Mouse (Mus musculus) heart, embryonic 15.5 days (tissue): ENCODE measurements around the gene Nrxn2. TPM values are rescaled to one million over a fixed set of nuclear protein-coding genes. Genes with fewer than 3 reads are reported as not detected.

ENCODE experiments used
- ATAC-seq: fragments of 200-750 bp; cut with Nextera tagmentation; replicated peaks from 2 replicates; pipeline ENCODE4 v1.8.0; 2017; ENCODE audit warnings: low read depth, moderate TSS enrichment; ENCODE audit not compliant: insufficient number of reproducible peaks, insufficient read depth, low FRiP score
- H3K27ac ChIP-seq: fragments of 300-500 bp; sonication (generic); 2 replicates; pipeline ENCODE4 v1.5.1; 2015; ENCODE audit warnings: mild to moderate bottlenecking, inconsistent platforms
- H3K27me3 ChIP-seq: fragments of 300-500 bp; sonication (generic); 2 replicates; pipeline ENCODE4 v1.6.1; 2015; ENCODE audit warnings: inconsistent platforms
- H3K36me3 ChIP-seq: fragments of 300-500 bp; sonication (generic); 2 replicates; pipeline ENCODE4 v1.6.1; 2015; ENCODE audit warnings: mild to moderate bottlenecking, inconsistent platforms
- H3K4me1 ChIP-seq: fragments of 300-500 bp; sonication (generic); replicated peaks from 2 replicates; pipeline ENCODE4 v1.6.1; 2015; ENCODE audit warnings: inconsistent platforms
- H3K4me2 ChIP-seq: fragments of 300-500 bp; sonication (generic); 2 replicates; pipeline ENCODE4 v1.6.1; 2015; ENCODE audit warnings: inconsistent platforms, mild to moderate bottlenecking, moderate library complexity
- H3K4me3 ChIP-seq: fragments of 300-500 bp; sonication (generic); 2 replicates; pipeline ENCODE4 v1.5.1; 2015; ENCODE audit warnings: mild to moderate bottlenecking, inconsistent platforms
- H3K9ac ChIP-seq: fragments of 300-500 bp; sonication (generic); 2 replicates; pipeline ENCODE4 v1.6.1; 2015; ENCODE audit warnings: mild to moderate bottlenecking, inconsistent platforms
- H3K9me3 ChIP-seq: fragments of 300-500 bp; sonication (generic); replicated peaks from 2 replicates; pipeline ENCODE4 v1.6.1; 2016; ENCODE audit warnings: inconsistent platforms
- WGBS: fragments of 180-500 bp; shearing (Covaris S2); methylation state at CpG from one replicate; pipeline ENCODE4 v1.1.7; 2015; ENCODE audit warnings: mixed read lengths; 5-methylcytosine and 5-hydroxymethylcytosine counted together
- polyA plus RNA-seq: library from polyadenylated mRNA; unstranded; fragments of >200 nt; fragmentation: Nextera tagmentation; extraction: Ambion mirVana; gene quantifications from 2 replicates; pipeline ENCODE4 v1.2.1, GENCODE M21; 2015

The Nrxn2 gene
- polyA plus RNA-seq, 1 experiment from 2014 or later, result 0.60 TPM

DNA sequence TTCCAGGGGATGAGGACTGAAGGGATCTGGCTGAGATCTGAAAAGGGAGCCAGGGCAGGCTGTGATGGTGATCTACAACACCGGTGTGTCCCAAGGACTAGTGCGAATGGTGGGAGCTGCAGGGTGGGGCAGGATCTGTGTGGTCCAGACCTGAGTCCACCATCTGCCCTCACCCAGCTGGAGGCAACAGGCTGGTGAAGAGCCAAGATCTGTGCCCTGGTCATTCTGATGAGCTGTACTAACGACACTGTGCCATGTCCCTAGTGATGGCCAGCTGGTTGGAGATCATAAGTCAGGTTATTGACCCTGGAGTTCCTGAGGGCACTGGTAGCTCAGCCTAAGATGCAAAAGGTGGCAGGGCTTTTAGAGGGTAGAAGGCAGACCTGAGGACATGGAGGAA lies 108.9 kb downstream of the Nrxn2 start:
- Histone ChIP-seq H3K4me2 (no peak overlapping the region), H3K9ac (no peak overlapping the region), H3K4me3 (no peak overlapping the region), H3K27ac (no peak overlapping the region), H3K36me3 (no peaks in the 10 kb centered on the region), H3K27me3 (peaks cover 37% of the 10 kb centered on the region), H3K9me3 (no peaks in the 10 kb centered on the region), H3K4me1 (peaks cover 19% of the 10 kb centered on the region)
- 78% methylated on average over 3 of the region's 3 CpGs for WGBS
- no peak for ATAC-seq

DNA sequence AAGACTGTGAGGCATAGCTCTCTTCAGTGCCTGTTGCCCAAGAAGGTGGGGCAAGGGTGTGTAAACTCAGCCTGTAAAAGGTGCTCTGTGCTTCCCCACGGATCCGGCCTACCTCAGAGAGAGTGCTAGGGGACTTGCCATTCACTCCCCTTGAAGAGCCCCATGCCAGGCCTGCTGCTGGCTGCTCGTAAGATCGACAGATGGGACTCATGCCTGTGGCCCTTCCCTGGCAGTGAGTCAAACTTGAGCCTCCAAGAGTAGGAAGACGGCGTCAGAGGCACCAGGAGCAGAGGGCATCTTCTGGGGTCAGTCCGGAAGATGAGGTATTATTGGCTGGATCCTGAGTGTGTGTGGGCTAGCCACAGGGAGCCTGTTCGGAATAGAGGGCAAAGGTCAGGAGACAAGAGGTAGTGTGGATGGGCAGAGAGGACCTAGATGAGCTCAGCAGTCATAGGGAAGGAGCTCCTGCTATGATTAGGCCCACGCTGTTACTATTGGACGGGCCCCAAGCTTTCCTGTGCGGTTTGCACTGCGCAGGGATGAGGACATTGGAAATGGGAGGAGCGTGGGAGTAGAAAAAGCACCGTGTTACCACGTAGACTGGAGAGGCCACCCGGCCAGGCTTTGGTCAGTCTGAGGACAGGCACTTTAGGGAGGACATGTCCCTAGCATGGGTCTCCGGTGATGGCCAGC lies 109.5 kb downstream of the Nrxn2 start:
- ATAC-seq, result no peak
- Histone ChIP-seq H3K9ac (no peak overlapping the region), H3K9me3 (no peaks in the 10 kb centered on the region), H3K27ac (no peak overlapping the region), H3K36me3 (no peaks in the 10 kb centered on the region), H3K4me2 (no peak overlapping the region), H3K27me3 (peaks cover 41% of the 10 kb centered on the region), H3K4me1 (peaks cover 23% of the 10 kb centered on the region), H3K4me3 (no peak overlapping the region)
- WGBS, result 72% methylated on average over 17 of the region's 17 CpGs

DNA sequence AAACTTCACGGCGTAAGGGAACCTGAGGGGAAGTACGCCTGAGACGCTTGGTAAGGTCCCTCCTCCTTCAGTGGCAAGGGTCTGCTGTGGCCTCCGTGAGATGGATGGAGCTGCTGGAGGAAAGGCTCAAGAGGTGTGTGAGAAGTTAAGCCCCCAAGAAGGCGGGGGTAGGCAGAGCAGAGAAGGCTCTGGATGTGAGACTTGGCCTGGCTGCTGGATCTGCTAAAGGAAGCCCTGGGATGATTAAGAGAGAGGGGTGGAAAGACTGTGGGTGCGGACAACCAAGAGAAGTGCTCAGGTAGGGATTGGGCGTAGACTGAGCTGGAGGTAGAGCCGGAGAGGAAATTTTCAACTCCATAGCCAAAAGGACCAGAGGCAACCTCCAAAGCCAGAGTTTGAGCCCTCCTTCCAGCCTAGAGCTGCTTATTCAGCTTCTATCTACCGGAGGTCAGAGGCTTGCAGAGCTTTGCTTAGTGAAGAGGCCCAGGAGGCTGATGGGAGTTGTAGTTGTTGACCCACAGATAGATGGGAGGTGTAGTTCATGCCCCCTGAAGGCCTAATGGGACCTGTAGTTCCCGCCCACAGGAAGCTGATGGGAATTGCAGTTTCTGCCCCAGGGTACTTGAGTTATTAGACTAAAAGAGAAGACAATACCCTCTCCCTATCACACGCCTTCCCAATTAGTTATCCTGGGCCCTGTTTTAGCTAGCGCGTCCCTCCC lies 110.9 kb downstream of the Nrxn2 start:
- H3K4me1 ChIP-seq, result peaks cover 23% of the 10 kb centered on the region
- no peak for ATAC-seq
- no peak overlapping the region for H3K9ac ChIP-seq
- H3K36me3 ChIP-seq, result no peaks in the 10 kb centered on the region
- H3K27ac ChIP-seq, result no peak overlapping the region
- H3K9me3 ChIP-seq, result no peaks in the 10 kb centered on the region
- no peak overlapping the region for H3K4me3 ChIP-seq
- peaks cover 56% of the 10 kb centered on the region for H3K27me3 ChIP-seq
- 57% methylated on average over 14 of the region's 14 CpGs for WGBS
- no peak overlapping the region for H3K4me2 ChIP-seq

DNA sequence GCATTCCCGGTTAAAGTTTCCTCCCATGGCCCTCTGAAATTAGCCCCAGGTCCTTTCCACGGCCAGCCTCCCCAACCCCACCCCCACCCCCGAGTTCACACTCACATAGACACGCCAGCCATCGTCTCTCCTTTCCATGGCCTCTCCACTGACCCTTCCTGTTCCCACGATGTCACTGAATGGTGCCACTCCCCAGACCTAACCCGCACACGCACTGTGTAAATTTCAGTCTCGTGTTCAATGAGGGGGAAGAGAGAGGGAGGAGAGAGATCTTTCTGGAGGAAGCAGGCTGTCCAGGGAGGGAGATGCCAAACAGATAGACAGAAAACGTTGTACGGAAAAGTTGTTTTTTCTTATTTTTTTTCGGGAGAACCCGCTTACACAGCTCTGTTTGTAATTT lies 111.8 kb downstream of the Nrxn2 start:
- Histone ChIP-seq H3K27ac (no peak overlapping the region), H3K9me3 (no peaks in the 10 kb centered on the region), H3K4me3 (no peak overlapping the region), H3K9ac (no peak overlapping the region), H3K36me3 (no peaks in the 10 kb centered on the region), H3K4me2 (peak overlapping the region; percentile 85; the same call in 1 of the 2 replicates), H3K27me3 (peaks cover 65% of the 10 kb centered on the region), H3K4me1 (peaks cover 23% of the 10 kb centered on the region)
- ATAC-seq, result no peak
- 36% methylated on average over 13 of the region's 13 CpGs for WGBS

DNA sequence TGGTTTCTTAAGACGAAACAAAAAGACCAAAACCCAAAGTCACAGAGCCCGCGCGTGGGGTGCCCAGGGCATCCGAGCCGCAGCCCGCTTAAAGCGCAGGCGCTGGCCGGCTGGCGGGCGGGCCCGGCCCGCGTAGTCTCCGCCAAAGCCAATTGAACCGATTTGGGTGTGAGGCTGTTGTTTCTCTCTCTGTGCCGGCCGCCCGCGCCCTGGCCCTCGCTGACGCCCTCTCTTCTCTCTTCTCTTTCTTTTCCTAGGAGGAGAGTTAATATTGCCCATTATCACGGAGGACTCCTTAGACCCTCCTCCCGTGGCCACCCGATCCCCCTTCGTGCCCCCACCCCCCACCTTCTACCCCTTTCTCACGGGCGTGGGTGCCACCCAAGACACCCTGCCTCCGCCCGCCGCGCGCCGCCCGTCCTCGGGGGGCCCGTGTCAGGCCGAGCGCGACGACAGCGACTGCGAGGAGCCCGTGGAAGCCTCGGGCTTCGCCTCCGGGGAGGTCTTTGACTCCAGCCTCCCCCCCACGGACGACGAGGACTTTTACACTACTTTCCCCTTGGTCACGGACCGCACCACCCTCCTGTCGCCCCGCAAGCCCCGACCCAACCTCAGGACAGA lies 112.6 kb downstream of the Nrxn2 start:
- ATAC-seq, result 0 out of 2 replicates have a peak, but pooled peaks have one; percentile 5
- peak overlapping the region; percentile 85 for H3K4me2 ChIP-seq
- H3K9me3 ChIP-seq, result no peaks in the 10 kb centered on the region
- peak overlapping the region; percentile 28; the same call in 1 of the 2 replicates for H3K9ac ChIP-seq
- WGBS, result under 1% methylated on average over 56 of the region's 56 CpGs
- H3K4me1 ChIP-seq, result peaks cover 23% of the 10 kb centered on the region
- no peak overlapping the region for H3K27ac ChIP-seq
- H3K27me3 ChIP-seq, result peaks cover 69% of the 10 kb centered on the region
- H3K4me3 ChIP-seq, result peak overlapping the region; percentile 51
- no peaks in the 10 kb centered on the region for H3K36me3 ChIP-seq

DNA sequence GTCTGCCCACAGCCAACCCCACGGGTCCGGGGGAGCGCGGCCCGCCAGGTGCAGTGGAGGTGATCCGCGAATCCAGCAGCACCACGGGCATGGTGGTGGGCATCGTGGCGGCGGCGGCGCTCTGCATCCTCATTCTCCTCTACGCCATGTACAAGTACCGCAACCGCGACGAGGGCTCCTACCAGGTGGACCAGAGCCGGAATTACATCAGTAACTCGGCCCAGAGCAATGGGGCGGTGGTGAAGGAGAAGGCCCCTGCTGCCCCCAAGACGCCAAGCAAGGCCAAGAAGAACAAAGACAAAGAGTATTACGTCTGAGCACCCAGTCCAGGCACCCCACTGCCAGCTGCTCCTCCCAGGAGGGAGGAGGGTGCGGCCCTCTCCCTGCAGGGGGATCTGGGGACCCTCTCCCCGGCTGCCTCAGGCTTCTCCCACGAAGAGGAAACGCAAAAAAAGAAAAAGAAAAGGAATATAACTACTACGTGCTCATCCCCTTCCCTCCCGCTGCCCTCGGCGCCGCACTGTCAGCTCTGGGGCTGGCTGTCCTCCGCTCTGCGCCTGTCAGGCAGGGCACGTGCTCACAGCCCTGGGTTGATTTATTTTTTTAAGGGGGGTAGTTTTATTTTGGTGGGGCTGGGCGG lies 113.4 kb downstream of the Nrxn2 start:
- Histone ChIP-seq H3K27me3 (peaks cover 77% of the 10 kb centered on the region), H3K4me2 (peak overlapping the region; percentile 85), H3K36me3 (no peaks in the 10 kb centered on the region), H3K4me3 (peak overlapping the region; percentile 51), H3K9me3 (no peaks in the 10 kb centered on the region), H3K9ac (no peak overlapping the region), H3K4me1 (peaks cover 23% of the 10 kb centered on the region), H3K27ac (no peak overlapping the region)
- ATAC-seq, result no peak
- under 1% methylated on average over 36 of the region's 36 CpGs for WGBS

DNA sequence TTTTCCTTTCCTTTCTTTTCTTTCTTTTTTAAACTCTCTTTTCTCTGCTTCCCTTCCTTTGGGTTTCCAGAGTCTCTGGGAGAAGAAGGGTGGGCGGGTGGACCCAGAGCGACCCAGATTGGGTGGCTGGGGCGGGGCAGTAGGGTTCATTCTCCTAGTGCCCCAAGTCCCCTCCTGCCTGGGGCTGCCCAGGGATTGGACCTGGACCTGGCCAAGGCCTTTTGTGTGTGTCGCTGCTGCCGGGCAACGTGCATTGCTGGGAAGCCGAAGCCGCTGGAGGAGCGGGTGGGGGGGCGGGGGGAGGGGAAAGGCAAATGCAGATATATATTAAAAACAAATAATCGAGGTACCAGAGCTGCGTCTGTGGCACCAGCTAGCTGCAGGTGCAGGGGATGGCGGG lies 114.1 kb downstream of the Nrxn2 start:
- peak overlapping the region; percentile 51 for H3K4me3 ChIP-seq
- H3K9ac ChIP-seq, result no peak overlapping the region
- no peaks in the 10 kb centered on the region for H3K36me3 ChIP-seq
- no peak overlapping the region for H3K27ac ChIP-seq
- WGBS, result 17% methylated on average over 11 of the region's 13 CpGs
- H3K27me3 ChIP-seq, result peaks cover 79% of the 10 kb centered on the region
- peak overlapping the region; percentile 85 for H3K4me2 ChIP-seq
- no peaks in the 10 kb centered on the region for H3K9me3 ChIP-seq
- H3K4me1 ChIP-seq, result peaks cover 23% of the 10 kb centered on the region
- ATAC-seq, result no peak

DNA sequence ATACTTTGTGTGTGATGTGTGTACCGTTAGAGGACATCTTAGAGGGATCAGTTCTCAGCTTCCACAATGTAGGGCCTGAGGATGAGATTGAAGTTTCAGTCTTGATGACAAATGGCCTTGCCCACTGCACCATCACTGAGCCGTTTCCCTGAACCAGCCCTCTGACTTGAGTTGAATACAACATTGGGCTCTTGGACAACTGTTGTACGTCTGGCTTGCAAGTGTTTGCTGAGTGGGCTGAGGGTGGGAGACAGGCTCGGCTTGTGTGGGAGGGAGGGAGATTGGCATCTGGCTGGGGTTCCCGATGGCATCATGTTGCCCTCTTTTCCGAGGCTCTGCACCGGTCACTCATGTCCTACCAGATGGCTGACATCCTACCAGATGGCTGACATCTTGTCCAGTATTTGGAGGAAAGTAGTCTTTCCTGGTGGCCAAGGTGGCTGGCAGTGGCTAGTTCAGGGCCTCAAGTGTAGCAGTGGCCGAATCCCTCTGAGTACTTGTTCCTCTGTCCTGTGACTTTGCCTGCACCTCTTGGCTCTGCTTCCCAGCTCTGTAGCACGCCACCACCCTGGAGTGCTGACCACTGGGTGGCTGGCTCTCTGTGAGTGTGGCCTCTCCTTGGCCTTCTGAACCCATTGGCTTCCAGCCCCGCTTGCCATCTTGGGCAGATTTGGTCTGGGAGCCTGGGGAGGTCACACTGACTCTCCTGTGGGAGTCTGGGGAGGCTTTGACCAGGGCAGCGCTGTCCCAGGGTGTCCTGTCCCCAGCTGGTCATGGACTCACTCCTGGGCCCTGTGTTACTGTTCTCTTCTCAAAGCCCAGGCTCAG lies 115.0 kb downstream of the Nrxn2 start:
- H3K9me3 ChIP-seq, result no peaks in the 10 kb centered on the region
- 78% methylated on average over 11 of the region's 11 CpGs for WGBS
- H3K4me1 ChIP-seq, result peaks cover 23% of the 10 kb centered on the region
- H3K36me3 ChIP-seq, result no peaks in the 10 kb centered on the region
- H3K4me2 ChIP-seq, result no peak overlapping the region
- H3K4me3 ChIP-seq, result no peak overlapping the region
- H3K27ac ChIP-seq, result no peak overlapping the region
- peaks cover 79% of the 10 kb centered on the region for H3K27me3 ChIP-seq
- H3K9ac ChIP-seq, result no peak overlapping the region
- no peak for ATAC-seq

DNA sequence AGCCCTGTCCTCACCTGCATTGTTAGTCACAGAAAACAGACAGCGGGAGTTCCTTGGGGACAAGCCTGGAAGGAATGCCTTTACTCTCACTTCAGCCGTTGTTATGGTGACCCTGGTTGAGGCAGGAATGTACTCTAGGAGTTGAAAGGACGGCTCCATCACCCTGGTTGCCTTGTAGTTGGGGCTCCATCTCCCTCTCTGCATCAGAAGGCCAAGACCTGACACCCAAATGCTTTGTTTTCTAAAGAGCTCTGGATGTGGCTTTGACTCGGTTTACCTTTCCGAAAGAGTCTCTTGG lies 115.5 kb downstream of the Nrxn2 start:
- H3K9me3 ChIP-seq, result no peaks in the 10 kb centered on the region
- no peaks in the 10 kb centered on the region for H3K36me3 ChIP-seq
- peaks cover 23% of the 10 kb centered on the region for H3K4me1 ChIP-seq
- 50% methylated on average over 5 of the region's 5 CpGs for WGBS
- H3K27me3 ChIP-seq, result peaks cover 79% of the 10 kb centered on the region
- no peak overlapping the region for H3K4me2 ChIP-seq
- no peak overlapping the region for H3K9ac ChIP-seq
- H3K4me3 ChIP-seq, result no peak overlapping the region
- no peak for ATAC-seq
- no peak overlapping the region for H3K27ac ChIP-seq

DNA sequence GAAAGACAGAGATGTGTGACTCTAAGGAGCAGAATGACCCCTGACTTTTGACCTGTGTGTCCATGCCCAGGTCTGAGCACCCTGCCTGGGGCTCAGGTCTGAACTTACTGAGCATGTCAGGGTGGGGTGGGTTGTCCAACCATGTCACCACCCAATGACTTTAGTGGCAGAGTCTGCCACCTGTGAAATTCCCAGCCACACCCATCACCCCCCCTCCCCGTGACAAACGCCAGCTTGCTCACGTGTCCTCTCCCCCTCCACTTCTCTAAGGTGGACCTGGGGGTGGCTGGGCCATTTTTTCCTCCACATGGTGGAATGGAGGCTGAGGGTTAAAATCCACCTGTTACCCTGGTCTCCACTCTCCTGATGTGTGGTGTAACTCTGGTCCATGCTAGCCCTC lies 117.7 kb downstream of the Nrxn2 start:
- no peak overlapping the region for H3K4me2 ChIP-seq
- no peaks in the 10 kb centered on the region for H3K9me3 ChIP-seq
- H3K4me1 ChIP-seq, result peaks cover 16% of the 10 kb centered on the region
- ATAC-seq, result no peak
- H3K27me3 ChIP-seq, result peaks cover 65% of the 10 kb centered on the region
- 65% methylated on average over 3 of the region's 3 CpGs for WGBS
- no peaks in the 10 kb centered on the region for H3K36me3 ChIP-seq
- H3K4me3 ChIP-seq, result no peak overlapping the region
- no peak overlapping the region for H3K27ac ChIP-seq
- no peak overlapping the region for H3K9ac ChIP-seq

DNA sequence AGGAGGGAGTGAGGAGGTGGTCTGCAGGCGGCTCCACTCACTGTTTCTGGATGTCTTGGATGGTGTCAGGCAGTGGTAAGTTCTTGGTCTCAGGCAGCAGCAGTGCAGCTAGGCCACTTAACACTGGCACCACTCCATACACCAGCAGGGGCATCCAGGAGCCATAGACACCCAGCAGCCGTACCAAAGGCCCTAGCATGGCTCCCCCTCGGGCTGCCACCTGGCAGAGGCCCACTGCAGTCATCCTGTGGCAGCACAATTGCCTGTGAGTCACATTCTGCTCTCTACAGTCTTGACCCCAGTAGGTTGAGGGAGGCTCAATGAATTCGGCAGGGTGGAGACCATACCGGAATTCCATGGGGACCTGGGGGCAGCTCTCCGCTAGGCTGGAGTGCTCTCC lies 118.2 kb downstream of the Nrxn2 start:
- ATAC-seq, result no peak
- WGBS, result 65% methylated on average over 6 of the region's 6 CpGs
- peaks cover 60% of the 10 kb centered on the region for H3K27me3 ChIP-seq

More for the DNA sequence above, 118.2 kb downstream of the Nrxn2 start:
- Histone ChIP-seq H3K4me2 (no peak overlapping the region), H3K9me3 (no peaks in the 10 kb centered on the region), H3K4me1 (peaks cover 11% of the 10 kb centered on the region), H3K9ac (no peak overlapping the region), H3K27ac (no peak overlapping the region), H3K36me3 (no peaks in the 10 kb centered on the region), H3K4me3 (no peak overlapping the region)
